Mouse (Mus musculus) brain, embryonic 18.5 days (tissue): ENCODE measurements around the gene Lekr1.

Experiments used
- DNase-seq: peaks from one replicate; pipeline ENCODE4 v3.0.0-alpha.2; 2012; ENCODE audit warnings: low read depth, low spot score

Lekr1 gene

DNA sequence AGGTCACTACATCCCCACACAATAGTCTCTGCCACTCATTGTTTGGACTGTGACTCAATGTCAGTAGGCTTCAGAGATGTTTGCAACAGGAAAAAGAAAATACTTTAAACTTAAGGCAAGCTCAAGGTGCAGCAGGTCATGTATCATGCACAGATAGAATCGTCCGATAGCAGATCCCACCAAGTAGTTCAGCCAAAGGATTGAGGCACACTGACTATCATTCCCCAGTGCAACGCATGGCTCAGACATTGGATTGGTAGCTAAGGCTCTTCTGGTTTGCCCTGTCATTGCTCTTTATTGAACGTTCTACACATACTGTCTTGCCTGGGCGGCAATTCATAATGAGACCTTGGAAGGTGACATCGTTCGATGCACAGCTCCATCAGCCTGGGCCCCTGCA lies 9.6 kb upstream of the Lekr1 start:
- DNase-seq = no peak

DNA sequence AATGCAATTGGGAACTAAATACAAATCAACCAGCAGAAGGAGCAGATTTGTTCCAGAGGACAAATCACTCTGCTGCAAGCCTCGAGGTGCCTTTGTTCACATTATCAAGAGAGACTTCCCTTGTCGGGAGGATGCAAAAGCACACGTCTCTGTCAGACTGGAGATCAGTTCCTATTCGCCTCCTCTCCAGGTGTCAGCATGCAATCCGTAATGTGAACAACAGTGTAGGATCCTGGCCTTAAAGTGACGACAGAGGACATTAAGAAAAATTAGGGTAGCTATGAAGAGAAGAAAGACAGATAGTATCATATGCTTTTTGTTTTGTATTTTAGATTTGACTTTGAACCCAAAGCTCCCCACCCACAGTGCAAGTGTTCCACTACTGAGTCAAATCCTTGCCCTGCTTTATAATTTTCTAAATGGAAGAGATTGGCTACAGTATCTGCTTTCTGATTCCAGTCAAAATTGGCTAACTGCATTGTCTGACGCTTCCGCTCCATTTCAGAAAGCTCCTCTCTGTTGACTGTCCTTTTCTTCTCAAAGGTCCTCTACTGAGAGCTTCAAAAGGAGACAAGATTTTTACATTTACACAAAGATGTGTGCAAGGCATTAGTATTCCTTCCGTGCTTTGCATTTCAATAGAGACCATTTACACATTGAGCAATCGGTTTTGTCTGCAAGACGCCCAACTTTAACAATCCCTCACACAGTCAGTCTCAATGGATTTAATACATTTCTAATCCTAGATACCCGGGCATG lies 8.9 kb upstream of the Lekr1 start:
- DNase-seq = no peak

DNA sequence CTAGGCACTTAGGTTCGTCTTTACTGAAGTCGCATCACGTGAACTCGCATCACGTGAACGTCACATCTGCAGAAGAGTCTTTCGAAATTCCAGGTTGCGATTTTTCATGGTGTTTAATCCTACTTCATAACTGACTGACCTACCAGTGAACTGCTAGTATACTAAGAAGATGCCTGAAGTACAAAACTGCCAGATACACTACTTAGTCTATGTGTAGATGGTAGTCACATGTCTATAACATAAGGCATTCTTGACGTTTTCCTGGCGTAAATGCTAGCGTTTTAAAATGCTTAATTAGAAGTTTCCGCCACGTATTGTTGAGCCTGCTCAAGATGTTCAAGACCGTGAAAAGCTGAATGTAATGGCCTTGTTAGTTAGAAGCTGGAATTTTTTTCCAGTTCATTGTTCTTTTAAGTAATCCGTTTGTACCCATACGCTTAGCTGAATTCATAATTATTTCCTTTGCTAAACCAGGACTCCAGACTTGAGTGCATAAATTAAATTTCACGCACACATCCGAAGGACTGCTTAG lies 7.9 kb upstream of the Lekr1 start:
- DNase-seq = no peak

DNA sequence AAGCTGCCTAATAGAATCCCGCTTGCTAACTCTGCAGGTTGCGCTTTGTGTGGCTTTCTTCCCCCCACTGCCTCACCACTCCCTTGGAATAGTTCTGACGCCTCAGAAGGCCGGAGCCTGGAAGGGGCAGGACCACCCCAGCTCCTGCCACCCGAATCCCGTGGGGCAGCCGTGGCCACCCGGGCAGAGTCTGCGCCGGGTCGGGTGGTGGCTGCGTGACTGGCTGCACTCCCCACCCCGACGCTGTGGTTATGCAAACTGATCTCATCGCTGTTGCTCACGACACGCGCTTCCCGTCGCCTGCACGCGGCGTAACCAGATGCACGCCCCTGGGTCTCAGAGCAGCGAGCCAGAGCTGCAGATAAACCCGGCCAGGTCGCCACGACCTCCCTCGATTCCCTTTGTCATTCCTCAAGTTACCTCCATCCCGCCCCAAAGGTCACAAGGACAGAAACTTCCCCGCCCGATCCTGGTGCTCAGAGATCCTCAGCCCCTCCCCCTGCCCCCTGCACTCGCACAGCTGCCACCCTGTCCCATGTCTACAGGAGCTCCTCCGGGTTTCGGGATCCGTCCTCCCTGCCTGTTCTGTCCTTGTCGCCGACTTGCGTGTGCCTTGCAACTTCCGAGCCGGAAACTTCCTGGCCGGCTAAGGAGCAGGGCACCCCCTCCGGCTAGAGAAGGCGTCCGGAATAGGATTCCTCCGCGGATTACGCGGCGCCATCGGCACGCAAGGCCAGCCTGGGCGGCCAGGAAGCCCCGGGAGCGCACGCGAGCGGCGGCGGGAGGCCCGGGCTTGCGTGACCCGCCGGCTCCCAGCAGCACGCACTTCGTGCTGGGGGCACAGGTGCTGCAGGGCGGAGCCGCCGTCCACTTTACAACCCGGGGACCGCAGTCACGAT lies 7.1 kb upstream of the Lekr1 start:
- no peak for DNase-seq

DNA sequence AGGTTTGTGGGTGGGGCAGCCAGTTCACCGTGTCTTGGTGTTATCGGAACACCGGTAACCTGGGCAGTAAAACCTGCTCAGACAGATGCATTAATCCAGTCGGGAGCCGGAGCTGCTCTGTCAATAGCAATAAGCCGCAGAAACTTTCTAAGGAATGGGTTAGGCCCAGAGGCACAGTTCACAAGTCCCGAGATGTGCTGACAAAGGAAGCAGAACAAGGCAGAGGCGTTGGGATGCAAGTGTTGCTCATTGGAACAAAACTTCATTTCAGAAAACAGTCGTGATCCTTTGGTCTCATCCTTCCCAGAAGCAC lies 6.5 kb upstream of the Lekr1 start:
- DNase-seq = no peak

DNA sequence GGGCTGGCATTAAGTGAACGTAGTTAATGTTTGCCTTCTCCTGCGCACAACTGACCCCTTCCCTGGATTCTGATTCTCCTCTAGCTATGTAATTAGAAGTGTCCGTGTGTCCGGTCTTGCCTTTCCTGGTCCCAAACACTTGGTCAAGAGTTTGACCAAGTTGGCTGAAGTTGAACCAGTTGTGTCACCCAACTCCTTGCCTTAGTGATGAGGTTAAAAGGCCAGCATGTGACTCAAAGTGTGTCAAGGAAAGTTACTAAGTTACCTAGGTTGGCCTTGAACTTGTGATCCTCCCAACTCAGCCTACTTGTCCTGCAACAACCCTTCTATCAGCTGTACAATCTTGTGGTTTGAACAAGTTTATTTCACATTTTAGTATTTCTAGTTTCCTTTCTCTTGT lies 5.7 kb upstream of the Lekr1 start:
- no peak for DNase-seq

DNA sequence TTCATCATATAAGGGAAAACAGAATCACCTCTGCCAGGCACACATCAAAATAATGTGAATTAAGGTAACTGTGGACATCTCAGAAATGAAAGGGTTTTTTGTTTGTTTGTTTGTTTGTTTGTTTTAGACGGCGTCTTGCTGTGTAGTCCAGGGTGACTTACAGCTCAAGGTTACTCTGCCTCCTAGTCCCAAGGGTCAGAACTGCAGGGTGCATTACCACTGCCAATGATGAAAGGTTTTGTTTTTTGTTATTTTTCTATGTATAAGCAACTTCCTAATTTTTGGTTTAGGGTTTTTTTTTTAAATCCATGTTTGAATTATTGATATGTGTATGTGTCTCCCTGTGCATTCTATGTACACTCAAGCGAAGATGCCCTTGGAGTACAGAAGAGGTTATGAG lies 4.3 kb upstream of the Lekr1 start:
- DNase-seq = no peak

DNA sequence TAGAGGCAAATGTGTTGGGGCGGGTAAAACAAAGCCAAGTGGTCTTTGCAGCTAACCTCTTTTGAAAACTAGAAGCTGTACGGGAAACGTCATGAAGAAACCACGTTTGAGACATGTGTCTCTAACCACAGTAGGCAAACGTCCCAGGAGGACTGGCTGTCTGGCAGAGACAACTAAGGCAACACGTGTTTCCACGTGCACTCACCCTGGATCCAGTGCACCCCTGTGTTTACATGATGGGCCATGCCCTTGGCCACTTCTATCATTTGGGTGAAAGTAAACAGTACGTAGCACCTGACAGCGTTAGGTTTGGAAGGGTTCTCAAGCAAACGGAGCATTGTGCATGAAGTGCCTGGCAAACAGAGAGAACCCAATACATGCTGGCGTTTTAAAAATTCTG lies 2.9 kb upstream of the Lekr1 start:
- no peak for DNase-seq

DNA sequence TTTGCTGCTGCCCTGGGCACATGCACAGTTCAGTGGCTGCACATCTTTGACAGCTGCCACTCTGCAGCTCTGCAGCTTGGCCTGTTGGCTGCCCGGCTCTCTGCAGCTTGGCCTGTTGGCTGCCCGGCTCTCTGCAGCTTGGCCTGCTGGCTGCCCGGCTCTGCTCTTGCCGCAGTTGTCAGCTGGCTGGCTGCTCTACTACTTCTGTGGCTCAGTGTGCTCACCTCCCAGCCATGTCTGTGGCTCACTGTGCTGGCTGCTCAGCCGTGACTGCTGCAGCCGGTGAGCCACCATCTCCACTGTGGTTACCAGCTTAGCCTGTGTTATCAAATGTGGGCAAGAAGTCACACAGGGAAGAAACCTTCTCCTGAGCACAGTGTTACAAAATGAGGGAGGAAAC lies 4.2 kb downstream of the Lekr1 start:
- DNase-seq = no peak

DNA sequence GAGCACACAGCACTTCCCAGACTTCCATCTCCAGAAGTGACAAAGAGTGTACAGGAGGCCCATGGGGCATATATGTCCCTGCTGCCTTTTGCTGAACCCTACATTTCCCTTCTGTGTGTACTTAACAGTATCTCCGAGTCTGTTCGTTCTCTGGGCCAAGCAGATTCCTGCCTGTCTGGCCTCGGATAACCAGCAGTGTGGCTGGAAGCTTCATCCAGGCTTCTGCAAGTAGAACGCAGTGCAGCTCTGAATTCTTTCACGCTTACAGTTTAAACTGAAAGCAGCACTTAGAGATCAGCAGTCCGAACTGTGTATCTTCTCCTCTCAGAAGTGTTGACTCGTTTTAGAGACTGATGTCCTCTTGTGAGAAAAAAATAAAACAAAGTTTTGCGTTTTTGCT lies 7.7 kb downstream of the Lekr1 start:
- DNase-seq = no peak

DNA sequence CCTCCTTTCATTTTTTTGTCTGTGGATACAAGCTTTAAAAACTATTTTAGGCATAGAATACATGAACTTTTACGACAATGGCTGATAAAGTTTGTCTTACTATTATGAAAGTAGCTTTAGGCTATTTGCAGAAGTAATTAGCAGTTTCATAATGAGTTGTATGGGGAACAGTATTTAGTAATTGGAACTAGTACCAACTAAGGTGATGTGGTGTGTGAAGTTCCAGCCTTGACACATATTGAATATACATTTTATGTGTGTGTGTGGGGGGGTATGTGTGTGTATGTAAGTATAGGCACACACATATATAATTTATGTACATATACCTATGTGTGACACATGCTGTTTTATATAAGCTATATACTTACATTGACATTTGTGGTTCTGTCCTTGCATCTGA lies 14.6 kb downstream of the Lekr1 start:
- no peak for DNase-seq

DNA sequence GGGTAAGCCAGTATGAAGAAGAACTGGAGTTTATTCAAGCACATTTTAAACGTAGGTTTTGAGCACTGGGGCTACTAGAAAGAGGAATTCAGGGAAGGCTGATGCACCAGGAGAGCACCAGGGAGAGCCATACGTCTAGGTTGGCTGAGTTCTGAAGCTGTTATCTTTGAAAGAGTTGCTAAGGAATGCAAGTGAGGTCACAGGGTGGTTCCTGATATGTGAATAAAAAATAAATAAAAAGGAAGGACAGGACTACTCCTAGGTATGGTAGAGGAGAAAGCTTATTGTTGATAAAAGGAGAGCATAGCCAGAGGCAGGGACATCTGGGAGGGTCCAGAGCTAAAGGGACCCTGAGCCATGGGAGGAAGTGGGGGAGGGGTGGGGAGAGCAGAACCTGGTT lies 23.7 kb downstream of the Lekr1 start:
- DNase-seq = no peak

DNA sequence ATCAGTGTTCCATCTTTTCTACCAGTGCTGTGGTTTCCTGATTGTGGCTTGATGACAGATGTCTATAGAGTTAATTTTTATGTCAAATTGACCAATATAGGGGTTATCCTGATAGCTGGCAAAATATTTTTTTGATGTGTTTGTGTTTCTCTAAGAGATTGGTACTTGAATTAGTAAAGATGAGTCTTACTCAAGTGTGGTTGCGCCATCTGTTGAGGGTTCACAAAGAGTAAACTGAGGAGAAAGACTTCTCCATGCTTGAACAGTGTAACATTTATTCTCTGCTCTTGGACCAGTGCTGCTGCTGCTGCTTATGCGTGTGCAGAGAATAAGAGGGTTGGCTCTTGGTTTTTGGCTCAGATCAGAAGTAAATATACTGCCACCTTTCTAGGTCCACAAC lies 24.8 kb downstream of the Lekr1 start:
- DNase-seq = no peak

DNA sequence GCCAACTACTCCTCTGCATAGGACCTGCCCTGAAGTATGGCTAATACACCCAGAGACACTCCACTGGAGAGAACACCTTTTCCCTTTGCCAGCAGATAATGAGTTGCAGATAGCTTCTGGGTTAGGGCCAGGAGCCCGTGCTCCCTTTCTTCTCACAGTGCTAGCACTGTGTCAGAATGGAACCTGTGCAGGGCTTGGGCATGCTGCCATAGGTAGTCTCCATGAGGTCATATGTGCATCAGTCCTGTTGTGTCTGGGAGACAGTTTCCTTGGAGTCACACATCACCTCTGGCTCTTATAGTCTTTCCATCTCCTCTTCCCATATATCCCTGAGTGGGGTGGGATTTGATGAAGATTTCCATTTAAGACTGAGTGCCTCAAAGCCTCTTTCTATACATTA lies 33.7 kb downstream of the Lekr1 start:
- DNase-seq = no peak

DNA sequence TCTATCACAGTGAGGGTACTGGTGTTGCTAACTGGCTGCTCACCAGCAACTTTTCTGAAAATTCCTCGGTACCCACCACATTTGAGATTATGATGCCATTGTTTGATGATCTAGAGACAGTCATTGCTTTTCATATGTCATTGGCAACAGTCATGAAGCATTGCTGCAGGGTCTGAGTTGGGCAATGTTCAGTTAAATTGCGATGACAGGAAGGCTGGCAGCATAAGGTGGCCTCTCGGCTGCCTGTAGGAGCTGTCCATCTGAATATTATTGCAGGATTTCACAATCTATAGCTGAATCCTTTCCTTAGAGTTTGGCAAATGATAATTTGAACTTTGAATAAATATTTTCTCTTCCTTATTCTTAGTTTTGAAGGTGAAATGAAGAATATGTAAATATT lies 48.3 kb downstream of the Lekr1 start:
- DNase-seq = no peak

DNA sequence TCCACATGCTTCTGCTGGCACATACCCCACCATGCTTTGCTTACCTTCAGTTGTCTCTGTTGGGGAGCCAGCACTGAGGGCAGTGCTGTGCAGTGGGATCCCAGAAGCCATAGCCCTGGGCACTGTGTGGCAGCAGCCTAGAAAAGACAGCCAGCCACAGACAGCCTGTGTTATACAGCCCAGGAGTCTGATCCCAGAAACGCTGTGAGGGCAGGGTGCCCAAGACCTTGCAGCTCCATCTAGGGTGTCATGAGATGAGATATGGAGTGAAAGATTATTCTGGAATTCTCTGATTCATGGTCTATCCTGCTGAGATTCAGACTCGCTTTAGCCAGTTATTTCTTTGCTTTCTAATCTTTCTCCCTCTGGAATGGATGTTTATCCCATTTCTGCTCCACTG lies 51.4 kb downstream of the Lekr1 start:
- DNase-seq = no peak

DNA sequence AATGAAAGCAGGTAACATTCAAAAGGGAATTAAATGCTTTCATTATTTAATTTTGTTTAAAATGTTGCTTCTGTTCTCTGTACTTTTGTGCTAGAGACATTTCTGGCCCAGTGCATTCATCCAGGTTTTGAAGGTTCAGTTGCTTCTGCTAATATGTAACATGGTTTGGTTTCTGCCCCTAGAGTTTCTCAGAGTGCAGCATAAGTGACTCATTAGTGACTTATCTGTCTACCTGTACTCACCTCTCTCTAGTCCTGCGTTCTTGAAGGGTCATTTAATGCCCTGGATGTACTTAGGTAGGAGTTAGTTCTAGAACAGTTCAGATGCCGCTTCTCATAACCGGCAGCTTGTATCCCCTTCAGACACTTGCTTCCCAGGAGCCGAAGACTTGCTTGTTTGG lies 56.9 kb downstream of the Lekr1 start:
- DNase-seq = no peak

DNA sequence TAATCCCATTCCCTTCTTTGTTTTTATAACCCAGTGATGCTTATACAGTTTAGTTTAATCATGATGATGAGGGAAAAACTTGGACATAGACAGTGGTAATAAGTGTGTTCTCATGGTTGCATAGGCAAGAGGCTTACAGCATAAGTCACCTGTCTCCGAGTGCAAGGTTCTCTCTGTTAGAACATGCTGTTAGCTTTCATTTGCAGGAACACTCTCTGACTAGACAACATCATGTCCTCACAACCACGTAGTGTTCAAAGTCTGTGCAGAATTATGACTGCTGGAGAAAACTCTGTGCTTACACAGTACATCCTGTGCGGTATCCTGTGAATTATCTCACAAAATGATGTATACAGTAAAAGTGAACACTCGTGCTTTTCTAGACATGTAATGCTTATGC lies 57.6 kb downstream of the Lekr1 start:
- DNase-seq = no peak

DNA sequence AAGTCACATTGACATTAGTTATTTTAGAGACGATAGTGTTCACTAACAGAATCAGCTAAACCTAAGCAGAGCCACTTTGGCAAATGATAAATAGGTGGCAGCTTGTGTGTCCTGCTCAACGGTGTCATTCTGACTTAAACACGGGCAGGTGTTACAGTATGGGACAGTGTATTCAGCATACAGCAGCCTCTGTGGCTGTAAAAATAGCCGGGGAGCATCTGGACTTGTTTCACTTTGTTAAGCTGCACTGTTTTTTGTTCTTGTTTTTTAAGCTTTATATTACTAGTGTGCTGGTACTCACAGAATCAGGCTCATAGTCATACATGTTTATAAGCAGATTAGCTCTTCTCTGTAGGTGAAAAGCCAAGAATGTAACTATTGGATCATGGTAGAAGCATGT lies 71.8 kb downstream of the Lekr1 start:
- no peak for DNase-seq

DNA sequence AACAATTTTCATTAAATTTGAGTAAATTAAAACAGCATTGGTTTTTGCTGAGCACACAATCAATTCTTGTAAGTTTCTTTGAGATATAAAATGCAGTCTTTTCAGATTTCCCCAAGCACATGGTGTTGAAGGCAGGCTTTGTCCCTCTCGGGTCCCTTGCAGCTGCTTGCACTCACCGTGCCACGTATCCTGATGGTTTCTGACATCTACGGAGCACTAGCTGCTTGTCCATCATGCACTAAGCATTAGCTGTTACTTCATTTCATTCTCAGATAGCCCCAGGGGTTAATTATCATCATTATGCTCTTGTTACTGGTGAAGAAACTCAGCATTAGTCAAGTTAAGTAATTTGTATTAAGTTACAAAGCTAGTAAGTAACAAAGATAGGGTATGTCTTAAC lies 78.9 kb downstream of the Lekr1 start:
- DNase-seq = no peak

DNA sequence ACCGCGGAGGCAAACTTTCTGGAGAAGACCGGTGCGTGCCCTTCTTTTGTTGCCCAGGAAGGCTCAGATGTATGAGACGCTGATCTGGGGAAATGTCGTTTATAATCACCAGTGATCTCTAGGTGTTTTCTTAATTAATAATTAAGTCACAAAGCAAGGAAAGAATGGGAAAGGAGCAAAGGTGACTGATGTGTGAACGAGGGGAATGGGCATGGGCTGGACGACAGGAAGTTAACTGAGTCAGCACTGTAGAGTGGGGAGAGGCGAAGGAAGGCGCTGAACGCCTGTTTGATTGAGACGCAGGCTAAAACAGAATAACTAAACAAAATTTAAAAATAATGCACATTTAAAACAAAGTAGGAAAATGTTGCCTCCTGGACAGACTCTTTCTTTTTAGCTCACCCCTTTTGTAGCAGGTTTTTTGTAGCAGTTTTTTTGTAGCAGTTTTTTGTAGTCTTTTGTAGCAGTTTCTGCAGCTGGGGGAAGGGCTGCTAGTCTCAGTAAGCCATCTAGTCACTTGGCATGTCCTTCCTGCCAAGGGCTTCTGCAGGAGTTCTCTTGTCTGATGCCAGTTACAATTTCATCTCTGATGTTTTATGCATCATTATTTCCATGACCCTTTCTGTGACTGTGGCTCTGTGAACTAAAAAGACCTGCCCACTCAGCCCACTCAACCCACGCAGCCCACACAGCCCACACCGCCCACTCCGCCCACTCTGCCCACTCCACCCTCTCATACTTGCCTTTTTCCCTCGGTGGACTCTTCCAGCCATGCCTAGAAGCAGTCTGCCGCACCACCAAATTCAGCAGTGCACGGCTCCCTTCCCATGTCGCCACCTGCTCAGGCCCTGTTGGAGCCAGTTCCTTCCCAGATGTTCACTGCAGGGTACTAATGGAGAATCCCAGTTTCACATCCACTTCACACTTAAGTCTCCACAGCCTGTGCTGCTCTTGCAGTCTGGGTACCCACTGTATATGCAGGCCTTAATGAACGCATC lies 98.8 kb downstream of the Lekr1 start:
- DNase-seq = no peak

DNA sequence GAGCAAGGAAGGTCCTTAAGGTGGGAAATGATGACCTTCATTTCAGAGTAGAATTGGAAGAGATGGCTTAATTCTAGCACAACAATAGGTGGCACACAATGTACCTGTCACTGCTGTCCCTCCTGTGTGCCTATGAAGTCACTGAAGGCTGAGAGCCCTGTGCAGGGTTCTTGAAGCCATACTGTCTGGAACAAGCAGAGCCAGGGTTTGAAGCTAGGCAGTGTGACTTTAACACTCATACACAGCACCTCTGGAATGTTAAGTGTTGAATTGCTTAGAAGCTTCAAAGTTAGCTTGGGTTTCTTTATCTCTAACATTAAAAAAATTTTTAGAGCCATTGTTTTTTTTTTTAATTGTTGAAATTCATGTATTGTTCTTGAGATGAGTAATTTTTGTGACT lies 100.4 kb downstream of the Lekr1 start:
- DNase-seq = no peak
